Mouse (Mus musculus) spleen, postnatal 14 days (tissue): ENCODE measurements around the gene Nectin3.
"Not testable (repeated sequence)": the region's sequence is repeated elsewhere in the genome, so short reads cannot be mapped to it uniquely, and the experiment has no call there.

Experiments used
- DNase-seq, 2 experiments: peaks; one replicate each; pipeline ENCODE4 v3.0.0; 2021 to 2022; ENCODE audit warnings: low spot score in 2 of 2

Nectin3 gene

DNA sequence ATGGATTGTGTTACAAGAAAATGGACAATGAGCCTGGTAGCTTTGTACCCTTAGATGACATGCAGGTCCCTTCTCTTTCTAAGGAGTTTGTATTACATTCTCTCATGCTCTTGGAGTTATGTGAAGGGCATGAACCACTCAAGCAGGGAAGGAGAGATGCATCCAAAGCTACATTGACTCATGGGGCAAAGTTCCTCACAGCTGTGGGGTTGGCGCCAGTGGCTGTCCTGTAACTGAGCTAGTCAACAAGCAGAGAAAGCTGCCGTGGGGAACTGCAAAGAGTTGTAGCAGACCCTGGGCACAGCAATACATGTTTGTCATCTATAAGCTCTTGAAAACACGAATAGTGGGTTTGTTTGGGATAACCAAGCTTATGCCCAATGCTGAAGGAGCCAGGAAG is 82.1 kb downstream of the Nectin3 start:
- no peak for DNase-seq

DNA sequence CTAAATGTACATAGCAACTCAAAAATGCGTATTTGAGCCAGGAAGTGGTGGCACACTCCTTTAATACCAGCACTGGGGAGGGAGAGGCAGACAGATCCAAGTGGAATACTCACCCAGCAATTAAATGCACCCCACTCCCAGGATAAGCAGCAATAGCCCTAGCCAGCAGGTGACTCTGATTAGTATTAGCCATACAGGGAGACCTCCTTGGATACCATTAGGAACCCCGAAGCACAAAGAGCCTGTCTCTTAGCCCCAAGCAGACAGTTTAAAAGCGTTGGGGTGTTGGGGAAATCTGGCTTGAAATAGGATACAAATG is 87.6 kb downstream of the Nectin3 start:
- no peak for DNase-seq

DNA sequence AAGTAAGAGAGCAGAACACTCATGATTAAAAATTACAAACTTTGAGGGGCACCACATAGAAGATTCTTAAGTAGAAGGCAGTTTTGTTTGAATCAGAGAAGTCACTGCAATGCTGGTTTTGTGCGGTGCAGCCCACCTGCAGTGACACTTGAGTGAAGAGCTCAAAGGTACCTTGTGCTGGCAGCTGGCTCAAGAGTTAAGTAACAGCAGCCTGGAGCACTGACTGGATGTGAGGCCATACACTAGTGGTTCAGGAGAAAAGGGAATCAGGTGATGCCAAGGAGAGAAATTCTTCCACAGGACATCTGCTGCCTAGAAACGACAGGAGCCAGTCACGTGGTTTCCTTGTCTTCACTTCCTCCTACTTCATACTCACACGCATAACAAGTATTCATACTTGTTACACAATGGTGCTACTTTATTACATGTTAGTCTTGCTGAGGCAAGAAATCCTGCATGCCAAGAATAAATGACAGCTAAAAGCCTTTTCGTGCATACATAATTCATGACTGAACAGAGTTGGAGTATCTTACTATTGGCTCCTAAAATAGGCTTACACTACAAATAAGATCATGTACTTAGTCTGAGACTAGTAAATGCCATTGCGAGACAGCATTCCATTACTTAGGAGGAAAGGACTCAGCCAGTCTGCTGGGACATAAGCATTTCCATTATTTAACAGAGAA is 88.1 kb downstream of the Nectin3 start:
- no peak for DNase-seq

DNA sequence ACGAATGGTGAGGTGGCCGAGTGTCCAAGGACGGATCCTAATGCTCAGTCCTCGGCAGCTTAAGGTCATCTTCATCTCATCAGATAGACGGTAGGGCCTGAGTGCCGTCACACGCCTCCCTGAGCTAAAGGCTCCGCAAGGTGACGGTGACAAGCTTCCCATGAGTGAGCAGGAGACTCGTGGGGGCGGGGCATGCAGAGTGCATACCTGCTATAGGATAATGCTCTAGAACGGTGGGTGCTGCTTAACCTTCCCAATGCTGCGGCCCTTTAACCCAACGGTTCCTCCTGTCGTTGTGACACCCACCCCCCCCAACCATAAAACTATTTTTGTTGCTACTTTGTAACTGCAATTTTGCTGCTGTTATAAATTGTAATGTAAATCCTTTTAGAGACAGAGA is 90.3 kb downstream of the Nectin3 start:
- DNase-seq, result no peak

DNA sequence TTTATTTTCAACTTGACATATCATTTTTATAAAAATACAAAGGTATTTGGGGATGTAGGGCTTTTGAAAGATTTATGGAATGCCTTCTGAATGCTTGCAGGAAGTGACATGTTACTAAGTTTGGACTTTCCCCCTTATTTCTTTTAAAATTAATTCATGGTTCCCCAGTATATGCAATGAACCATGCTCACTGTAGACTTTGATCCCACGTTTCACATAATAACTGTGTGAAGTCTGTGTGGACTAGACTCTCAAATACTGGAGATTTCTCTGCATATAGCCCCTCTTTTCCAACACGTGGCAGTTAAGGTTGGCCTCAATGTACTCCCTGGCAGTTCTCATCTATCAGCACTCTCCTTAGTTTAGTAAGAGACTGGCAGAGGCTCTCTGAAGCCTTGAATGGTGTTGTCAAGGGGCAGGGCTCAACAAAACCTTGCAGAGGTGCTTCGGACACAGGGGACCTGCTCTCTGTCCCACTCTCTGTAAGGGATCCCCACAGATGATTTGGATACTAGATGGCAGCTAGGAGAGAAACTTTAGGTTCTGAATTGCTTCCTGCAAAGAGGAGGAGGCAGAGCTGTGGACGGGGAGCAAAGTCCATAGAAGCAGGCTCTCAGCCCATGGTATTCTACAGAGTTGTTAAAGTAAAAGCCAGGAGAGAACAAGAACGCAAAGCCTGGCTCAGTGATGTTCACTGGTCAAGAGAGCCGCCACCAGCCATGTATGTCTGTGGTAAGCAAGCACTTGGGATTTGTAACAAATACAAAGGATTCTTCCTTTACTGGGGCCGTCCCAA is 91.3 kb downstream of the Nectin3 start:
- no peak for DNase-seq

DNA sequence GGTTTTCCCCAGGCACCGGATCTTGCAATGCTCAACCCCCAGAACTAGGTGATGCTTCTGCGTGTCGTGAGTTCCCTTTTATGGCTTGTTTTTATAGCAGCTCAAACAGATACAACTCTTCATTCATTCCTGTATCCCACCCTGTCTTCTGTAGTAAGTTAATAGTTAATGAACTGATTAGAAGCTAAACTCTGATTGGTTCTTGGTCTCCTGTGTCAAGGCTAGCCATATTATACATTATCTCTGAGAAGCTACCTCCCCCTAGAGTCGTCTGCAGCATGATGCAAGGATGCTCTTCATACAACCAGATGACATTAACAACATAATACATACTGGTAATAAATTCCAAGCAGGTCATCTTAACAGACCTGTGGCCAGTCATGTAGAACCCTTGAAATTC is 100.4 kb downstream of the Nectin3 start:
- DNase-seq, result no peak

DNA sequence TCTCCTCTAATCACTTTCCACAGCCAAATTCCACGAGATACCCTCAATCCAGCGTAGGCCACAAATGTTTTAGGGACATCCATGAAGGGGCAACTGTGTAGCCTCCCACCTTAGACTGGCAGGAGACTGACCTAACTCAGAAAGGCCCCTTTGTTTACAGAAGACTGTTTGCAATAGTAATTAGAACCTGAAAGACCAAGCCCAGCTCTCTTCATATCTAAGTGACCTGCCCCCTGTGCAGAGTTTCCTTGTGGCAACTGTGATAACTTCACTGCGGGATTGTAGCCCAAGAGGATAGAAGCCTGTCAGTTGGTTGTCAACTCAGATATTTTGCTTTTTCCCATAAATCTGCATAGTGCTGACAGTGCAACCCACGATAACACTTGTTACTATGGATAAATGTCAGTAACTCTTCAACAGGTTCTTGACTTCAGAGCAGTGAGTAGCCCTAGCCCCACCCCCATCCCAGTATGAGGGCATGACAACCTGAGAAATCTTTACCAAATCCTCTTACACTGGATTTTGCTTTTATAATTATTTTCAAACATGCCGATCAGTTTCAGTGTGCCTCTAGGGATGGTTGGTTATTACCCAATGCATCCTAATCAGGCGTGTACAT is 108.8 kb downstream of the Nectin3 start:
- DNase-seq, result no peak

DNA sequence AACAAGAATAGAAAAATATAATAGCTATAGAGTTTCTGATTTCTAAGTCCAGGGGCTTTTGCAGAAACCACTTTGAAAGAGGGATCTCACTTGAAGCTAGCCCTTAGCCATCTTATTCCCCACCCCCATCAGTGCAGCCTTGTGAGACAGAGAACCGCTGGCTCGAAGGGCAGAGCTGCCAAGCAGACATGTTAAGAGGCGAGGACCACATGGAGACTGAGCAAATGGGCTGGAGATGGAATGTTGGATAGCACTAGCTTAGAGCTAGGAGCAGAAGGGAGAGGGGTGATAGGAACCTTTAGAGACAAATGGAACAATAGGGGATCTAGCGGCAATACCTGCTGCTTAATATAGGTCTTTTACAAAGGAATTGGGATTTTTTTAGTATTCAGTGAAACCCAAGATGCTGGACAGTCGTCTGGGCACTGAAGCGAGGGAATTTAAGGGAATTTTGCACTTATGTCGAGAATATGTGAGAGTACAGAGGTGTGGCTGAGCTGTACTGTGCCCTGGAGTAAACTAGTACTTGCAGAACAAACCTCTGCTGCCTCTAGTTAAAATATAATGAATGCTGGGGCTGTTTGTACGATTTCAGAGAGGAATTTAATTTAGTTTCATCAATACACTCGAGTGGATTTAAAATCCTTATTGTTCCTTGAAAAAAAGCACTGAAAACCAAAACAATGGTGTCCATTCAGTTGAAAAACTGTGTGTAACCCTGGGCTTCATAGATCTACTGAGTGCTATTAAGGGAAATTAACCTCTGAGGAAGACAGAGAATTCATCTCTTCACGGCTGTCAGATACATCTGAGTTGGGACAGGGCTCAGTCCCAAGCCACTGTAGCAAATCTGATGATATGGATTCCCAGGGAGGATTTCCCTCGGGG is 109.6 kb downstream of the Nectin3 start:
- no peak for DNase-seq

DNA sequence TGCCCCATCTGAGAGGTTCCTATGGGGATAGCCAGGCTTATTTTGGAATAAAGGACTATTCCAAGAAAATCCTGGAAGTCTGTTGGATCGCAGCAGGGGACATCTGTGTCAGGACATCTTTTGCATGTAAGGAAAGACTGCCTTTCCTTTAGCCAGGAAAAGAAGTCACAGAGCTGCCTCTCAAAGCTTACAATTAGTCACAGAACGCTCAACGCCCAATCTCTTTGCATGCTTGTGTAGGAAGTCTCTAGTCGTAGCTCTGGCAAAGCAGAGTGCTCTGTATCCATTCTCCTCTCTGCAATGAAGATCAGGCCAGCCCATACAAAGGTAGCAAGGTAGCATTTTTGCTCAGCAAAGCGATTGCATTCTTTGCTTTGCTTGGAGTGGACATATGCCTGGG is 114.0 kb downstream of the Nectin3 start:
- no peak for DNase-seq

DNA sequence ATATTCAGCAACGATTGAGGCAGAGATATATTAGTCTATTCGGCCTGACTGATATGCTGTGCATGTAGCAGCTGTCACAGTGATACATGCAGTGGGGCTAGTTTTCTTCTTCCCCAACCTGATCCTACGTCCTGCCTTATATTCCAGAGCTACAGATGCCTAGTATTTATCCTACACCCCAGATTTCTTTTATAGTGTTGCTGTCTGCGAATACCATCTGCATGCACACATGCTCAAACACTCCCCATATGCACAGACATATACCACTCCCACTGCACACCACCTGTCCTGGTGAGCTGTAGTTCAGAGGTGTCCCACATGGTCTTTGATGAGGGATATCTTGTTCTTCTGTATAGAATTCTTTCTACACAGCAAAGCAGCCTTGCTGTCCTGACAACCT is 115.0 kb downstream of the Nectin3 start:
- no peak for DNase-seq

DNA sequence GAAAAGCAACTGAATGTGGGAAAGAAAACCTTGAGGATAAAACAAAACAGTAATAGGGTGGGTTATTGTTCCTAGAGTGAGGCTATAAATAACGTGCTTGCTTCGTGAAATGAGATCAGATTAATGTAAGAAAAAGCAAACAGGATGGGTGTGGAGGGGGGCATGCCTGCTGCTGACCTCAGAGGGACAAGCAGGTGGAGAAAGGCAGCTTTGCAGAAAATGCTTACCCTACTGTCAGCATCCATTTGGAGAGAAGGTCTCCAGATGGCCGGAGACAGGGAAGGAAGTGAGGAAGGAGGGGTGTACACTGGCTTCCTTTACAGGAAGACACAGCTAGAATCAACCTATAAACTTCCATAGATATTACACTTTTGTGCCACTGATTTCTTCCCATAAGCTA is 121.8 kb downstream of the Nectin3 start:
- no peak for DNase-seq

DNA sequence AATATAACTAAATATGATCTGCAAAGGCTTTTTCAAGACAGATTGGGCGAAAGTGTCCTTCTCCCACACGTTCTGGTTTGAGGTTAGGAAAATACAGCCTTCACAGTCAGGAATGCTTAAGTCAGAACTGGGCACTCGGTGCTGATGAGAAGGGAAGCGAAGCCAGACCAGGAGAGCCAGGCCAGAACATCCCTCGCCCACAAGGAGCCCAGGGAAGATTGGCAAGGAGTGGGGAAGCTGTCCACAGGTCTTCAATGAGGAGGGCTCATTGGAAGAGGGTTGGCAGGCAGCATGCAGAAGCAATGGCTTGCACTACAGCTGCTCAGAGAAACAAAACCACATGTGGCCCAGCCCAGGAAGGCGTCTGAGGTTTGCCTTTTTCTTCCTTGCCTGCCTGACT is 136.3 kb downstream of the Nectin3 start:
- no peak for DNase-seq

DNA sequence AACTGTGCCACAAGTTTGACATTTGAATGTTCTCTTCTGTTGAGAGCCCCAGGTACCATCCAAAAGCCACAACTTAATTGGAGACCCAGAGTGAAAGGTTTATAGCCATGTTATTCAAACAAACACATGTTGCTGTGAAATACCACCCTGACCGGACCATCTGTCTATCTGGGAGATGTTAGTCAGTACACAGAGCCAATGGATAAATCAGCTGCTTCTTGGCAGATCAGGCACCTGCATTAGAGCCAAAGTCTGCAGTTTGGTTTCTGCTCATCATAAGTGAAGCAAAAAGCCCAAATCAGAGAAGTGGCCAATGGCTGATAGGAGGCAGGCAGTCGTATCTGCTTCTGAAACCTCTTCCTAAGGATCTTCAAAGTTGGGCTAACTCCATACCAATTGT is 140.7 kb downstream of the Nectin3 start:
- not testable (repeated sequence) for DNase-seq

DNA sequence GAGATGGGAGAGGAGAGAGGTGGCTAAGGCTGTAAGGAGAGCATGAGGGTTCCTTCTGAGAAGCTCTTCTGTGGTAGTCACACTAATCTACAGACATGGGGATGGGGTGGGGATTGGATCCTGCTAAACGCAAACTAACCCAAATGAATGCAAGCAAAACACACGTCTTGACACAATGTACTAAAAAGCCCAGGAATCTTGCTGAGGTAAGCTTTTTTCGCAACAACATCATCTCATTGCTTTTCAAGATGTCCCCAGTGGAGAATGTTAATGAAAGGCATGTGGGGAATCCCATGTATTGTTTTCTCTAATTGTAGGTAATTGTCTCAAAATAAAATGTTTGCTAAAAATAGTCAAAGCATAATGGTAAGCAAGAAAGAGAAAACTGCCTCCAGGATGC is 141.7 kb downstream of the Nectin3 start:
- no peak for DNase-seq
